Mouse (Mus musculus): ENCODE data around the gene 1700034J05Rik.

DNA sequence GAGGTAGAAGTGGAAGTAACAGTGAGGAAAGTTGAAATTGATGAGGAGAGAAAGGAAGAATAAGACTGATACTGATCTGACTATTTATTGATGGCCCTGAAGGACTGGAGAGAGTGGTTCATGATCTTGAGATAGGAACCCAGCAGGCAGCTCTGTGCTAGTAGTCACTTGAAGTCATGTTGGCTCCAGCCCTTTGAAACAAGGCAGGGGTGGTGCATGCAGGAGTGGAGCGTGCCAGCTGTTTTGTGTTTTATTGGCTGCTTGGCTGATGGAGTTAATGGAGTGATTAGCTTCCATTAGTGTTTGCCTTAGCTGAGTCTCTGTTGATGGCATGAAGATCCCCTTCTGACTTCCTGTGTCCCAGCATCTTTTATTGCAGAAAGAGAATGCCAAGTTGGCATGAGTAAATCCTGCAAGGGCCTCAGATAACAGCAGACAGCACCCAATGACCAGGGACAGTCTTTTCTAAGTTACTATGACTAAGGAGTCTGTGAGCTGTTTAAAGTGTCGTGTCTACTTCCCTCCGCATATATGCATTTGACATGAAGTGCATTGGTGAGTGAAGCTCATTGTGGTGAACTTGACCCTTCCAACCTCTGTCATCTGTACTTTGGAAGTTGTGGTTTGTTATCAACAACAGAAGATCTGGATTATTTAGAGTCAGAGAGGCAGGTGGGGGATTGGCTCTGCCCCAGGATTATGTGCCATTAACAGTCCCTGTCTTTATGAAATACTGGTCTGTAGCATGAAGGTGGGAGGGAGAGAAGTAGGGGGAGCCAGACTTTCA lies 48.0 kb downstream of the 1700034J05Rik start:
- TF ChIP-seq GATA1 (IDR thresholded peaks at IDR 0.05; ENCODE audit: borderline replicate concordance, low read length), result no peak
- TF ChIP-seq FLI1 (IDR thresholded peaks at IDR 0.05; ENCODE audit: low read length), result no peak

All from megakaryocyte, embryonic 14.5 days (primary cell).